In the genomic region with DNA sequence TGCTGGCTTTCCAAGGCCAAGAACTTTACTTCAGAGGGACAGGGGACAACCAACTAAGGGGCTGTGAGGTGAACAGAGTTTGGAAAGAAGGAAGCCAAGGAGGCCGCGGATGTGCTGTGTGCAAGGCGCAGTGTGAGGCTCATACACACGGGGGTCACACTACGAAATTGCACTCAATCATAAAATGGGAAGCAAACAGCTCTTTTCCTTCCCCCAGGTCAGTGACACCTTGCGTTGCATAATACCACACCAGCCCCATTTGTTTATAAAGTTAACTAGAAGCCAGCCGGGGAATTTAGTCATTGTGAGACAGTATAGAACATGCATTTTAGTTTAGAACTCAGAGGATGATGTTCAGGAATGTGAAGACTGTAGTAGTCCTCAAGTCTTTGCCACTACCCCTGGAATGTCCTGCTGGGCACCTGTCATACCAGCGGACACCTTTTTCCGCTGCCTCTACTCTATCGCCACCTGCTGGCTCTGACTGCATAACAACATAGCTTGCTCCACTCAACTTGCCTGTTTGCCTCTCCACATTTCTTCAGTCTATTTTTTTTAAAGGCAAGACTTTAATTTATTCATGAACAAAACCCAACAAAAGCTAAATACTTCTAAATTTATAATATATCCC, we compare ENCODE assay signal across 7 mouse cellular contexts.
A peak's percentile ranks its signal among the peaks of the same experiment; 100 is the strongest.
DNase-seq lines count a peak whose midpoint lies in the region; ATAC-seq lines count a peak whose summit lies in the region.

No protein-coding gene starts in this region.

- DNase-seq in WW6 (ENCODE audit: low read depth, low spot score) = peak; percentile 22
- peak; percentile 65 for DNase-seq in cerebellum, adult 8-10 months
- DNase-seq in left cerebral cortex, postnatal 14 days (ENCODE audit: low spot score in 2 of 2) = peak; percentile 56 to 77
- DNase-seq in spleen, adult 18-20 months = peak; percentile 62 to 78

- H3K4me3 ChIP-seq in hindbrain, embryonic 15.5 days = no peak overlapping the region

- H3K36me3 ChIP-seq in hindbrain, embryonic 15.5 days = no peaks in the 10 kb centered on the region

- intact Hi-C loops in left cerebral cortex, postnatal 14 days (cut with DNase I) = loop anchor here (1.0 to 5.0 kb wide), 2 partner anchors 86 to 219 kb away; a partner anchor contains a TSS

- no peak overlapping the region for H3K9ac ChIP-seq in hindbrain, embryonic 15.5 days

- H3K27ac ChIP-seq in hindbrain, embryonic 15.5 days (replicated peaks) = no peak overlapping the region

- H3K9me3 ChIP-seq in hindbrain, embryonic 15.5 days = no peaks in the 10 kb centered on the region

- WGBS in hindbrain, embryonic 15.5 days = 46% methylated on average over 10 of the region's 10 CpGs

- H3K4me2 ChIP-seq in hindbrain, embryonic 15.5 days = no peak overlapping the region

- no peaks in the 10 kb centered on the region for H3K27me3 ChIP-seq in hindbrain, embryonic 15.5 days

- ATAC-seq in frontal cortex, adult (ENCODE audit: low TSS enrichment) = peak; percentile 74
- ATAC-seq in hindbrain, embryonic 15.5 days (ENCODE audit: low FRiP score, low read depth) = peak; percentile 42; the same call in 1 of the 2 replicates
- peak; percentile 82 for ATAC-seq in megakaryocyte-erythroid progenitor cell, adult 5-6 weeks (replicated peaks; ENCODE audit: low FRiP score, low TSS enrichment, poor library complexity, severe bottlenecking)

- peaks cover 6% of the 10 kb centered on the region for H3K4me1 ChIP-seq in hindbrain, embryonic 15.5 days (replicated peaks)
